Mouse (Mus musculus): ENCODE results near the gene Cds1. TPM values are rescaled to one million over a fixed set of nuclear protein-coding genes. Genes with fewer than 3 reads are reported as not detected.

Cds1 gene
- total RNA-seq (2023) = 3.8 and 7.4 TPM in 2 replicates

DNA sequence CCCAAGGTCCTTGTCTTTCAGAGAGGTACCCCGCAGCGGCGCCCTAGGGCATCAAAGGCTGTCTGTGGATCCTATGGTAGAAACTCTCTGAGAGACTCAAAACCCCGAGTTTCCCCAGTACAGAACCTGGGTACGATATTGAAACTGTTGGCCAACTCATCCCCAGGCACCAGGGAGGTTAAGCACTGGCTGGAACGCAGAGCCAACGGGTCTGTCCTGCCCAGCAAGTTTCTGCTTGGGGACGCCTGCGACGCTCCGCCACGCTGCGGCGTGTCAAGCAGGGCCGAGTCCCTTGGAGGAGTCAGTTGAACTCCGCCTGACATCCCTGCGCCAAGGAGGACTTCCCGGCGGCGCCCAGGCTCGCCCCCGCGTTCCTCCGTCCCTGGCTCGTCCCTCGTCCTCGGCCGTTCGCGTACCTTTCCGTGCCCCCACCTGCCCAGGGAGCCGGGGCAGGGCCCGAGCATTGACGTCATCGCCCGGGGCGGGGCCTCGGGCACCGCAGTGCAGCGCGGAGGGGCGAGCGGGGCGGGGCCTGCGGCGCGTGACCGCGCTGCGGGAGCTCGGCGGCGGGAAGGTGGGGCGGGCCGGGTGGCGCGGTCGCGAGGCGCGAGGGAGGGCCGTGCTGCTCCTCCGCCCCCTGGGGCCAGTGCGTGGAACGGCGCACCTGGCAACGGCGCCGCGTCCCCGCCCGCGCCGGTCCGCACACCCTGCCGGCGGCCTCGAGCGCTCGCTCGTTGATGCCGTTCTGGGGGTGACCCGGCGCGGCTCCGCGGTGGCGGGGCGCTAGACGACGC lies at the start of gene Cds1:
Cds1 (plus strand) TSS at position 577 of the 794 bp plus-strand sequence.

Other genes starting within 250 kb of the Cds1 start
- gene Nkx6-1, start 100.1 kb upstream of the Cds1 start, total RNA-seq (2023) = not detected in 2 replicates